Mouse (Mus musculus) brain, embryonic 14.5 days (tissue): ENCODE measurements around the gene Gtpbp3. TPM values are rescaled to one million over a fixed set of nuclear protein-coding genes. Genes with fewer than 3 reads are reported as not detected.

Experiments
- DNase-seq: peaks from one replicate; pipeline ENCODE4 v3.0.0-alpha.2; 2011; ENCODE audit warnings: low read depth
- CTCF ChIP-seq: fragments of 200-500 bp; IDR thresholded peaks from 2 replicates; pipeline ENCODE4 v1.5.1; 2012; ENCODE audit warnings: inconsistent platforms, mild to moderate bottlenecking, moderate library complexity, borderline replicate concordance; ENCODE audit not compliant: insufficient read depth, insufficient read length; ENCODE audit errors: extremely low read depth
- POLR2A ChIP-seq: fragments of 200-500 bp; IDR thresholded peaks from 2 replicates; pipeline ENCODE4 v1.6.1; 2012; ENCODE audit warnings: mild to moderate bottlenecking, inconsistent platforms, borderline replicate concordance; ENCODE audit not compliant: poor library complexity, insufficient read depth, insufficient read length, severe bottlenecking; ENCODE audit errors: extremely low read depth
- polyA plus RNA-seq: library from polyadenylated mRNA; depleted of rRNA; stranded (reverse); fragments of >200 nt; gene quantifications from 2 replicates; pipeline ENCODE4 v1.2.3, GENCODE M21; 2012

The Gtpbp3 gene
- polyA plus RNA-seq, 1 experiment: 25.5 TPM

DNA sequence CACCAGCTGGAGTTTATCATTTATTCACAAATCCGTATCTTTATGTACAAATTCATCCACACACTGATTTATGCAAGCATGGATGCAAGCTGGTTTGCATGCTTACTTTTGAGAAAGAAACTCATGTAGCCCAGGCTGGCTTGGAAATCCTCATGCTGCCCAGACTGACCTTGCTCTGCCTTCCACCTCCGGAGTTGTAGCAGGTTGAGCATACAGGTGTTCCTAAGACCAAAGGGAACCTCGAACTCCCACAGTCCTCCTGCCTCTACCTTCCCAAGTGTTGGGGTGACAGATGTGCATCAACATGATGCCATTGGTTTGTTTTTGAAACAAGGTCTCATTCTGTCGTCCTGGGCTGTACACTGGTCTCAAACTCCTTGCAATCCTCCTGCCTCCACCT is 25.7 kb upstream of the Gtpbp3 start:
- DNase-seq: no peak
- TF ChIP-seq CTCF (no peak), POLR2A (no peak)

- no peak for TF ChIP-seq POLR2A
- no peak for TF ChIP-seq CTCF
- peak; percentile 57 for DNase-seq
Observed at GRCm38 (mm10) chr8:71462786-71463185, 25.1 kb upstream of the Gtpbp3 start.

DNA sequence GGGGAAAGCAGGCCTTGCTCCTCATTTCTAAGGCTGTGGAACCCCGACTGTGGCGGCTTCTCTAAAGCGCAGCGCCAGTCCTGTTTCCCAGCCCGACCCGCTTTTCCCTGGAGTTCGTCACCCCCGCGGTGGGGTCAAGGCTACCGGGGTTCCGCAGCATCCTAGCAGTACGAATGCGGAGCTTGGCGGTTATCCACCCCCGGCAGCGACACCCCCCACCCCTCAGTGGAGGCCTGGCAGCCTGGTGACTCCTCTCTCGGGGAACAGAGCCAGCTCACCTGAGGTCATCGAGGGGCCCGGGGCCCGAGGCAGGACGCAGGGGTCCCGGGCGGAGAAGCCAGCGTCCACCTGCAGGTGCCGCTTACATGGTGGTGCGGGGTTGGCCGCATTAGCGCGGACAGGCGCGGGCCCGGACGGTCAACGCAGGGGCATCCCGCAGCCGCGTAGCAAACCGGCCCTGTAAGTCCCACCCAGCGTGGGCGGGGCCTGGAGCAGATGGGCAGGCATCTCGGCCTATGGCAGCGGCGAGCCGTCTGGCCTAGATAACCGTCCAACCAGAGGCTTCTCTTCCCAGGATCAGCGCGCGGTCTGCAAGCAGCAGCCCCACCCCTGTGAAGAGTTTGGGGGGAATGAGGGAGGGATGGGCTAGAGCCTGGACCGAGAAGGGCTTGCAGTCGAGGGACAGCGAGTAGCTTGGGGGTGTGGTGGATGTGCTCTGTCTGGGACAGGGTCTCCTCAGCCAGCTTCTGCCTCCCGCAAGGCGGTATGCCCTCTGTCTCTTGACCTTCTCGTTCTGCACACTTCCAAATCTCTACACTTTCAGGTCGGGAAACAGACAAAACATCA is 24.5 kb upstream of the Gtpbp3 start, which contains the start of gene Abhd8:
Gene Abhd8, minus strand, starts transcription at position 468 of the 846 bp plus-strand sequence.
- TF ChIP-seq CTCF (no peak), POLR2A (peak; percentile 67; the same call in 1 of the 2 replicates)
- DNase-seq: peak; percentile 99

- DNase-seq: peak; percentile 100
- TF ChIP-seq POLR2A: peak; percentile 24; the same call in 1 of the 2 replicates
- TF ChIP-seq CTCF: peak; percentile 90
Observed at GRCm38 (mm10) chr8:71464513-71465500, 23.1 kb upstream of the Gtpbp3 start, which contains the start of gene Mrpl34. Gene Mrpl34, plus strand, starts transcription at chr8:71464959.

- TF ChIP-seq CTCF: no peak
- TF ChIP-seq POLR2A: no peak
- DNase-seq: no peak
Observed at GRCm38 (mm10) chr8:71465733-71466132, 22.2 kb upstream of the Gtpbp3 start.

GRCm38 (mm10) chr8:71466198-71466597 is 21.7 kb upstream of the Gtpbp3 start:
- no peak for DNase-seq
- TF ChIP-seq CTCF: no peak
- TF ChIP-seq POLR2A: no peak

- TF ChIP-seq CTCF: no peak
- DNase-seq: no peak
Observed at GRCm38 (mm10) chr8:71467201-71467600, 20.7 kb upstream of the Gtpbp3 start.

DNA sequence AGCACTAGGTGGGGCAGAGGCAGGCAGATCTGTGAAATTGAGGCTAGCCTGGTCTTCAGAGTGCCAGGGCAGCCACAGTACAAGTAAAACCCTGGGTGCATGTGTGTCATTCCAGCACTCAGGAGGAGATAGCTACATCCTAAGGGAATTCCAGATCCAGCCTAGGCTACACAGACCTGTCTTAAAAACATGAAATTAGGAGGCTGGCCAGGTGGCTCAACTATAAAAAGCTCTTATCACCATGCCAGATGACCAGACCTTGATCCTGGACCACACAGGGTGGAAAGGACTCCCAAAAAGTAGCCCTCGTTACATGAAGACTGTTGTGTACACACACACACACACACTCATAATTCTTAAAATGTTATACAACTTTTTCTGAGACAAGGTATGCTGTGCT is 19.9 kb upstream of the Gtpbp3 start:
- no peak for DNase-seq
- TF ChIP-seq POLR2A (no peak), CTCF (no peak)

- DNase-seq: peak; percentile 100
- no peak for TF ChIP-seq CTCF
- TF ChIP-seq POLR2A: peak; percentile 77
Observed at GRCm38 (mm10) chr8:71468916-71469315, 19.0 kb upstream of the Gtpbp3 start, which contains the start of gene Dda1. Gene Dda1, plus strand, starts transcription at chr8:71469199.

DNA sequence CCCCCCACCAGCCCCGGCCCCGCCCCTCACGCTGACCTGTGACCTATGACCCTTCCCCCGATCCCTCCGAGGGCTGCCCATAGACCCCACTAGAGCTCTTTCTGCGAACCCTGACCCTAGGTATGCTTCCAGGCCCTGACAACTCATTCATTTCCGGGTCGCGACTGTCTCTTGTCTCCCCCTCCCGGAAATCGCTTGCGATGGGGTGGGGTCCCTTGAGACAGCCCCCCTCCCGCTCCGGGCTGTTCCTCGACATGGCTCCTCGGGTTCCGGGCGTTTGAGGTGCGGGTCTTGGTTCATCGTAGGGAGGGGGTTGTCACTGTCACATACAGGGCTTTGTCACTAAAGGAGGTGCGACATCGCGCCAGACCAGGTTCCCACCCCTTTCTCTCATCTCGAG is 18.5 kb upstream of the Gtpbp3 start:
- TF ChIP-seq POLR2A (0 out of 2 replicates have a peak, but pooled peaks have one; percentile 13), CTCF (no peak)

More for the DNA sequence above, 18.5 kb upstream of the Gtpbp3 start:
- DNase-seq: peak; percentile 88
